Mouse (Mus musculus) inflammation-experienced regulatory T-cells, adult 6 months (primary cell): ENCODE results near the gene Senp2. TPM values are rescaled to one million over a fixed set of nuclear protein-coding genes. Genes with fewer than 3 reads are reported as not detected.
"Not testable (repeated sequence)": the region's sequence is repeated elsewhere in the genome, so short reads cannot be mapped to it uniquely, and the experiment has no call there.

Source experiments
- ATAC-seq: one replicate; pipeline ENCODE4 v1.8.0; 2017
- polyA plus RNA-seq, 3 experiments: library from polyadenylated mRNA; unstranded; fragments of 100-300 nt; shearing (Covaris generic); gene quantifications; one replicate each; pipeline ENCODE4 v1.2.1; 2017

Senp2 gene
- 10 to 100 TPM; 13.8 to 19.4 (median 16.1) TPM for polyA plus RNA-seq

DNA sequence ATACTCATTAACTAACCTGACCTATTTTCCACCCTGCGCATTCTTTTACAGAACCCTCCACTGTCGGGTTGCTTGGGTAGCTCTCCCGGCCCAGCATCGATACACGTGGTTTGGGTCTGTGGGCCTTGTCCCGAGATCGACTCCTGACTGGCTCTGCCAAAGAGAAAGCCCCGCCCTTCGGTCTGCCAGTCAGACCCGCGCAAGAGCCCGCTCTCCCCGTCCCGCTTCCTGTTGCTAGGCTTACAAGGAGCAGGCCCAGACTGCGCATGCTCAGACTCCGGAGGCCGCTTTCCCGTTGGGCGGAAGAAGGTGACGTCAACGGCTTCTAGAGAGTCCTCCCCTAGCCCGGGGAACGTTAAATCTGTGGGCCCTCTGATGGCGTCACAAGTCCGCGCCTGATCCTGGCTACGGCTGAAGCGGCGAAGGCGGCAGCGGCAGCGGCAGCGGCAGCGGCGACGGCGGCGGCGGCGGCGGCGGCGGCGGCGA, at the start of gene Senp2:
Gene Senp2, plus strand, starts transcription at position 386 of the 486 bp plus-strand sequence.
- ATAC-seq: peak; percentile 95

DNA sequence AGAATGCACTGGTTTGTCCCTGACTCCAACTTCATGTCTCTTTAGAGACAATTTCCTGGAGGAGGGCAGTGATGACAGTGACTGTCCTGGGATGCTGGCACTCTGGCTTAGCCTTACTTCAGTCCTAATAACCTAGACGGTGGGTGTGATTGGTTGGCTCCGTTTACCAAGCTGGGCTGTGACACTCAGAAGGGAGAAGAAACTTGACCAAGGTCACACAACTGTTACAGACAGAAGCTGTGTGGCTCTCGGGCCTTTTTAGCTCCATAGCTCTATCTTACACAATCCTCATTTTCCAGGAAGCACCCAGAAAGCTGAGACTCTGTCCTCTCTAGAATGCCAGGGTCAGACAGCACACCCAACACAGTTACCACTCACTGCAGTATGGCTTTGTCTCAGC, 43.7 kb upstream of the Senp2 start:
- no peak for ATAC-seq

DNA sequence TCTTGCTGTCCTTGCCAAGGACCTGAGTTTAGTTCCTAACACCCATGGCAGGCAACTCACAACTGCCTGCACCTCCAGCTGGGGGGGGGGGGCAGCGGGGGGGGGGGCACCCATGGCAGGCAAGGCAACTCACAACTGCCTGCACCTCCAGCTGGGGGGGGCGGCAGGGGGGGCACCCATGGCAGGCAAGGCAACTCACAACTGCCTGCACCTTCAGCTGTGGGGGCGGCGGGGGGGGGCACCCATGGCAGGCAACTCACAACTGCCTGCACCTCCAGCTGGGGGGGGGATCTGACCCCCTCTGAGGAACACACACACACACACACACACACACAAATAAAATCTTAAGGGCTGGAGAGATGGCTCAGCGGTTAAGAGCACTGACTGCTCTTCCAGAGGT, 39.4 kb upstream of the Senp2 start:
- no peak for ATAC-seq

DNA sequence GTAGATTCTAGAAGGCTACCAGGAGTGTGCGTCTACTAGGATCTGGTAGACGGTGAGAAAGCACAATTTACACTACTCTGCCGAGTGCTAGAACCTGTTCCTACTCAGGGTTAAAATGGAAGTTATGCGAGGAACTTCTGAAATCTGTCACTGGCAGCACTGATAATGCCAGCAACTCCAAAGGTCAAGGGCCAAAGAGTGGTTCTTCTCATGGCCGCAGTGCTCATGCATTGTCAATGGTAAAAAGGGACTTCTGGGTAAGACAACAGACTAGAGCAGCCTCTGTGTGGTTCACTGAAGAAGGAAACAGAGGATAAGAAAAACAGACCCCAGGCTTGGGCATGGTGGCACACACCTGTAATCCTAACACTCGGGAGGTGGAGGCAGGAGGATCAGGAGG, 38.7 kb upstream of the Senp2 start:
- ATAC-seq: no peak

DNA sequence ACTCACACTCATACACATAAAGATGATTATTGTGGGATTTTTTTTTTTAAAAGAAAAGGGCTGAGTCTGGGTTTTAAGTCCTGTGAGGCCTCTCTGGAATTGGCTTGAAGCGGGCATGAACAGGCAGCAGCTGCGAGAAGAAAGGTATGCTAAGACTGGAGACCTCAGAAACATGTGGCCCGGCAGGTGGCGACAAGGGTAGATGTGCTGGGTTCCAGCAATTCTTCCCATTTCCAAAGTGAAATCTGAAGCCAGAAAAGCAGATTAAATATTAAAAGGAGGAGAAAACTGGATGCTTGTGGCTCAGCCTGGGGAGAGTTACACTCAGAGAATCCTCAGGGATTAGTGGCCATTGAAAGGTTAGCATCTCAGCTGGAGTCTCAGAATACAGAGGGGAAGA, 37.8 kb upstream of the Senp2 start:
- ATAC-seq: no peak

DNA sequence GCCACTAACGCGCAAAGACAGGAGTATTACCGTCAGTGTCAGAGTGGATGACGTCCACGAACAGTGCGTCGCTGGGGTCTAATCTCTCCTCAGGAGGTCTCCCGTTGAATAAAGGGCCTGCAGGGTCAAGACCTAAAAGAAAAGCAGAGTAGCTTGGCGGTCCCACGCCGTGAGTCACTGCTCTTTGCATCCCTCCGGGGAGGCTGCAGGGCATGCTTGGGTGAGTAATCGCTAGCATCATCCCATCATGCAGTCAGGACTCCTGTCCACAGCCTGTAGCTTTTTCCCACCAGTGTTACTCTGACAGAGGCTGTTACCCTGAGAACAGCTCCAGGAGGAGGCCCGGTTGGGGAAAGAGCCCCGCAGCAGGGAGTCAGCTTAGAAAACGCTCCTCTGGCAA, 33.1 kb upstream of the Senp2 start:
- ATAC-seq: no peak

DNA sequence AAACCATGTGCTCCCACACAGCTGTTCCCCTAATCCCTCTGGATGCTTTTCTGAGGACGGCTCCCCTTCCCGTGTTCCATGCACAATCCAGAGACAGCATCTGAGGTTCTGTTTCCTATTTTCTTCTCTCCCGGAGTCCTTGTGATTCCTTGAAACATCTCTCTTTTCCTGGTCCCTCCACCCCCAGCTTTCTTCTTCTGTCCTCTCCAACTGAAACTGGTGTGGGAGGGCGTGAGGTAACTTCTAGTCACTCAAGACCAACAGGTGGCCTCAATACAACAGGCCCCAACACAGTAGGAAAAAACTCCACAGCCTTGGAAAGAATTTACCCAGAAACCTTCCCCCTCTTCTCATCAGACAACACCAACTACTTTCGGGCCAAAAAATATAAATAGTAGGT, 31.9 kb upstream of the Senp2 start:
- no peak for ATAC-seq

DNA sequence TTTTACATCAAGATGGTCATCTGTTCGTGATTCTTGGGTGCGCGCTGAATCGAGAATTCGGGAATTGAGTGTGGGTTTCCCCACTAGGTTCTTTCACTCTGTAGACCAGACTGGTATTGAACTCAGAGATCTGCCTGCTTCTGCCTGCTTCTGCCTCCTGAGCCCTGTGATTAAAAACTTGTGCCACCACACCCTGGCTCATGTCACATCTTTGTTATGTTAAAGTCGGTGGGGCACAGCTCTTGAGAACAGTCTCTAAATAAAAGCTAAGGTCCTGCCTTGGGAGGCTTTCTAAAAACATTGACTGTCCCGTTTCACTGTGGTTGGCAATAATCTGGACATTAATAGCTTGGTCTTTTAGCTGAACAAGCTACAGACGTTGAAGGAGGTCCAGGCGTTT, 26.1 kb upstream of the Senp2 start:
- no peak for ATAC-seq

DNA sequence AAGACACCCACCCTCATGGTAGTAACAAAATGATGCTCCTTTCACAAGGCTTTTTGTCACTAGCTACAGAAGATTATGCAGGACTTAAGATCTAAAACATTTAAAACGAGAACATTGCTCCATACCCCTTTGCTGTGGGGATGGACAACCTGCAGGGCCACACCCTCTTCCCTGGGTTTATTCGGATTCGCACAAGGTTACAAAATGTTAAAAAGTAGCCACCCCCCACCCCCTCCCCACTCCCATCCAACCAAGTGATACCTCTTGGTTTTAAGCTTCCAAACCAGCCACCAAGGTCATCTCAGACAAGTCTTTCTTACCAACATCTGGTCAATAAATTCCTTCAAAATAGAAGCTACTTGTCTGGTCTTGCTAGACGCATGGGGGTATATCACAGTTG, 25.7 kb upstream of the Senp2 start:
- ATAC-seq: no peak

DNA sequence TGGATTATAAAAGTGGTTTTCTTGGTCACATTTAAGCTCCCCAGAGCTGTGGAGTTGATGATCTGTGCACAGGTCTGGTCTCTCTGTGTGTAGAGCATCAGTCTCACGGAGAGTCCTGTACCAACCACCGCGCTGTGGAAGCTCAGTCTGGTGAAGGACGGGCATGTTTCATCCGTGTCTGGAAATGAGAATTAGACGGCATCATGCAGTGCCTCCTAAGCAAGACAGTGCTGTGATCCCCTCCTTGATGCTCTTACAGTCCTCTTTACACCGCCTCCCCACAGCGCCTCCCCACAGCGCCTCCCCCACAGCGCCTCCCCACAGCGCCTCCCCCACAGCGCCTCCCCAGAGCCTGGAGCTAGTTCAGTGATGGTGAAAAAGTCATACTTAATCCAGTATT, 25.2 kb upstream of the Senp2 start:
- no peak for ATAC-seq

DNA sequence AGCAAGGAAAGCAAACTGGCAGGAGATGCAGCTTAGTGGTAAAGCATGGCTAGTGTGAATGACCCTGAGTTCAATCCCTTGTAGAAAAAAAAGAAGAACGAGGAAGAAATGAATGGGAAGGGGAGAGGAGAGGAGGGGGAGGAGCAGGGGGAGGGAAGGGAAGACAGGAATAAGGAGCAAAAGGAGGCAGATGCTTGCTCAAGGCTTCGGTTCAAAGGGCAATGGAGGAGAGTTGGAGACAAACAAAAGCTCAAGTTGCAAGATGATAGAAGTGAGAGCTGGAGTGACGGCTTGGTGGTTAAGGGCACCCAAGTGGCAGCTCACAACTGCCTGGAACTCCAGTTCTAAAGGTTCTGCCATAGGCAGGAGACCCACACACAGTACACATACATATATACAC, 23.1 kb upstream of the Senp2 start:
- no peak for ATAC-seq

DNA sequence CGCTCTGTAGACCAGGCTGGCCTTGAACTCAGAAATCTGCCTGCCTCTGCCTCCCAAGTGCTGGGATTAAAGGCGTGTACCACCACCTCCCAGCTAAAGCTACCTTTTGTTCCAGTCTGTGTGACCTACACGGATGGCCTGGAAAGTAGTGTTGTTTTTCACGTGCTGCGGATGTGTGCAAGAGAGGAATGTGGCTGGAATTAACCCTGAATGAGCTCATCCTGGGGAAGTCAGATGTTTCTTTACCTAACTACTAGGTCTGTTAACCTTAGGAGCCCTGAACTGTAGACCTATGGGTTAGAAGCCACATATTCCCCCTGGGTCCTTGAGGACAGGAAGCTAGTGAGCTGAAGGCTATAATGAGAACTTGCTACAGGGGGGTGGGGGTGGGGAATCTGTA, 21.3 kb upstream of the Senp2 start:
- no peak for ATAC-seq

DNA sequence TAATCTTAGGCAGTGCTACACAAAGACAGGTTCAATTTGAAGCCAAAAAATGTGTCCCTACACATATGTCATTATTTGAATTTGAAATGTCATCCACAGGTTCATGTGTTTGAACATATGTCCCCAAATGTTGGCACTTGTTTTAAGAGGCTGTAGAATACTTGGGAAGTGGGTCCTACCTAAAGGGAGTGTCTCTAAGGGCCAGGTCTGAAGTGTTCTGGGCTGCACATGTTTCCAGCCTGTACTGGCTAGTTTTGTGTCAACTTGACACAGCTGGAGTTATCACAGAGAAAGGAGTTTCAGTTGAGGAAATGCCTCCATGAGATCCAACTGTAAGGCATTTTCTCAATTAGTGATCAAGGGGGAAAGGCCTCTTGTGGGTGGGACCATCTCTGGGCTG, 18.4 kb upstream of the Senp2 start:
- not testable (repeated sequence) for ATAC-seq

DNA sequence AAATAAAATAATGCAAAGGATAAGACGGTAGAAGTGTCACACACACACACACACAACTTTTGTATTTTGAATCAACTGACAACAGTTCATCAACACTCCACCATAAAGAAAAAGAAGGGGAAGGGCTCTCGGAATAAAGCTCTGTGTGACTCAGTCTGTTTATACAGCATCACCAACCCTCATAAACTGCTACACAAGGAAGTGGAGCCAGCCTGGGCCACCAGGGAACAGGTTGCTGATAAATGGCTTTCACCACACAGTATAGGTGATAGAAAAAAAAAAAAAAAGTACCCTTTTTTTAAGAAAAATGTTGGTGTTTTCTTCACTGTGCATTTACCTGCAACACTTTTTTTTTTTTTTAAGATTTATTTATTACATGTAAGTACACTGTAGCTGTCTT, 17.5 kb upstream of the Senp2 start:
- ATAC-seq: no peak

DNA sequence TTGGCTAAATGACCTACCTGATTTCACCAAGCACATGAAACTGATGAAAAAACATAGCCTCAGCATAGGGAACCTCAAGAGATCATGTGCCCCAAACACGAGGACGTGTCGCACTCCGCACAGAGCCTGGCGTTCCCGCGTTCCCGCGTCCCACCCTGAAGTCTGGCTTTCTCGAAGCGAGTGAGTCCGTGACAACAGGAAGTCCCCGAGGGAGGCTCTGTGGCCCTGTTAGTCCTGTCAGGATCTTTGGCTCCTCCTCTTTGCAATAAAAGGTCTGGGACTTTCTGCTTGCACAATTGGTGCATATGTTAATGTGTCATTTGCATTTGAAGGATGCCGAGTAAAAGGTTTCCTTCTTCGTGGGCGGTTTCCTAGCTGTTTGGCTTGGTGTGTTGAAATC, 14.0 kb upstream of the Senp2 start, which contains the start of gene Liph:
Gene Liph, minus strand, starts transcription at position 360 of the 400 bp plus-strand sequence.
- peak; percentile 54 for ATAC-seq

DNA sequence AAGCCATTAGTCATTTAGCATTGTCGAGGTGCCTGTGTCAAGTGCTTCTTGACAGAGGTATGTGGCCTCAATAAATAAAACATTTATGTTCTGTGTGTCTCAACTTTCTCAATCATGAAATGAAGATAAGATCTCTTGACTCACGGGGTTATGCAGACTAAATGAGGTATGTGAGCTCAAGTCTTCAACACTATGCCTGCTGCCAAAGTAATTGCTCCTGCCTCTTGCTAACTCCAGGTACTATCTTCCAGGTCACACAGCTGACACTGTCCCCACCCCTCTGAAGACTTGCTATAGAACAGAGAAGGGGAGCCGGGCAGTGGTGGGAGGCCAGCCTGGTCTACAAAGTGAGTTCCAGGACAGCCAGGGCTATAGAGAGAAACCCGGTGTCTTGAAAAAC, 12.9 kb upstream of the Senp2 start:
- ATAC-seq: no peak

DNA sequence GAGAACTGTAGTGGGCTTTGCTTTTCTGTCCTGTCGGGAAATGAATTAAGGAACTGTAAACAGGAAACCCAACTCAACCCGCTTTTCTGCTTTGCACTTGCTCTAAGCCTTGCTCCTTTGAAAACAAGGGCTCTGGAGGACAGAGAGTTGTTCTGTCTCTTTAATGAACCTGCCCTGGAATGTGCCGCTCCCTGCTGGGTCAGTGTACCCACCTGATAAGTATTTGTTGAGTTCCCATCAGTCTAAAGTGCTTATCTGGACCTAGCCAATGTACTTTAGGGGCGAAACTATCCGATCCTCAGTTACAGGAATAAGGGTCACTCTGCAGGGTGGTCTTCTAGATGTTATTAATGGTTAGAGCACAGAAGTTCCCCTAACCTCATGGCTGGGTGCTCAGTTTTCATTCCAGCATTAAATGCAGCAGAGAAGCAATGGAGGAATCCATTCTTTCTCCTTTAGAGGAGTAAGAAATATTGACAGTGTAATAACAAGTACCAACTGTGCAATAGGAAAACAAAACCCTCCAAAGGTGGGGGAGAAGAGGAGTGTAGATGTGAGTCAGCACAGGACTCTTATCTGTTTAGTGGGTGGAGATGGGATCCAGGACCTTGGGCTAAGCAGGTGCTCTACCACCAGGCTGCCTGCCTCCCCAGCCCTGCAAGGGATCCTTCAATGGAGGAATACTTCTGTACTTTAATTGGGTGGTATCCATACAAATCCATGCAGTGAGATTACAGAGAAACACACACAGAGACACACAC, 12.2 kb upstream of the Senp2 start:
- no peak for ATAC-seq

DNA sequence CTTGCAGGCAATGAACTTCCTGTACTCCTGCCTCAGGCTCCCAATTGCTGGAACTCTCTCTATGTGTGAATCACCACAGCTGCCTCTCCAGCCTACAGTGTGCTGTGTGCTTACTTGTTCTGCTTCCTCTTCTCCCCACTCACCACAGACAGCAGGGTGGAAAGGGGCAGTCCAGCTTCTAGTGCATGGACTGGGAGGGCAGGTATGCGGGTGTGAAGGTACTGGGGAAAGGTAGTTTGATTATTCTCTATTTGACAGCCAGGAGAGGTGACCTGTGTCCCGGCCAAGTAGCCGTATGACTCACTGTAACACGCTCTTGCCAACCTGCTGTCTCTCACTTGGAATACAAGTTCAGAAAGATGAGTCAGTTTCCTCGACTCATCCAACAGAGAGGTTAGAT, 11.2 kb upstream of the Senp2 start:
- ATAC-seq: no peak

DNA sequence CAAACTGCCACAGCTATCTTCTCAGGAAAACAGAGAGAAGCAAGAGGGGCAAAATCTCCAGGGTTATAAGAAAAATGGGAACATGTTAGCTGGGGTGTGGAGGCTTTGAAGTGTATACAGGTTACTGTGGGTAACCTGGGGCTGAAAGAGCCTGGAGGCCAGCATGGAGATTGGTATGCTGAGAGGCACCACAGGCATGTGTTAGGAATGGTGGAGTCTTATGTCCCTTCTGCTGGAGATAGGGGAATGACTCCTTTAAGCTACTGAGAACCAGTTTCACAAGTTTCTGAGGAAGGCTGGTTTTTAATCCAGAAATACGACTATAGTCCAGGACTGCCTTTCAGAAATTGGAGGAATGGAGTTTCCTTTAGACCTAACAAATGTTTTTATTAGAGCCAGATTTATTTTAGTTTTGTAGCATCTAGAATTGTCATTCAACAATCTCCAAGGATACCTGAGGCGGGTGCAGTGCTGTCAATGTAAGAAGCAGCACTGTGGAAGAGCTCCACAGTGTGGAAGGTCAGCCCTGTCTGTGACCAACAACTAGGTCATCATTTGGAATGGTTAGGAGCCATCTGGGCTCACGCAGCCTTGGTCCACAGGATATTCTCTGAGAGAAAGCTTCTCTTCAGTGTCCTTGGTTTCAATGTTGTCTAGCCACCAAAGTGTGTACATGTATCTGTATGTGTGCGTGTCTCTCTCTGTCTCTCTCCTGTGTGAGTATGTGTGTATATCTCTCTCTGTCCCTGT, 9.2 kb upstream of the Senp2 start:
- ATAC-seq: no peak

DNA sequence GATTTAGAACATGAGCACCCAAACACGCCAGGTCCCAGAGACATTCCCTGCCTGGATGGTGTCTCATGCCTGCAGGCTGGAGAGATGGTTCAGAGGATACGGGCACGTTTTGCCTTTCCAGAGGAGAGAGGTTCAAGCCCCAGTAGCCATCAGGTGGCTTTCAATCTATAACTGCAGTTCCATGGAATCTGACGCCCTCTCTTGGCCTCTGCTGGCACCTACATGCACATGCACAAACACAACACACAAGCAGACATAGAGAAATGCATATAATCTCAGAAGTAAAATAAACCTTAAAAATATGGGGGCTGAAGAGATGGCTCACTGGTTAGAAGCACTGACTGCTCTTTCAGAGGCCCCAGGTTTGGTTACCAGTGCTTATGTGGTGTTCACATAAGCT, 8.1 kb upstream of the Senp2 start:
- no peak for ATAC-seq

DNA sequence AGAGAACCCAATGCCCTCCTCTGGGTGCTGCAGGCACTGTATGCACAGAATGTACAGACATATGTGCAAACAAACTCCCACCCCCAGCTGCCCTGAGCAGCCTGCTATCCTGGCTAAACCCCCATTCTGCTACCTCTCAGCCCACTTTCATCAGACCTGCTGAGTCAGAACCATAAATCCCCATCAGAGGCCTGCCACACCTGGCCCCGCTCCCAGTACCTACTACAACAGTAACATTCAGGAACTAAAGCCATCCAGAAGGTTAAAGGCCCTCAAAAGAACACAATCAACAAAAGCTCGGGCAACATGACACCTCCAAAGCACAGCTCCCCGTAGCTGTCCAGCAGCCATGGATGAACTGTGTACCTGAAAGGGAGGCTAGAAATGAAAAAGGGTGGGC, 7.7 kb upstream of the Senp2 start:
- ATAC-seq: no peak

DNA sequence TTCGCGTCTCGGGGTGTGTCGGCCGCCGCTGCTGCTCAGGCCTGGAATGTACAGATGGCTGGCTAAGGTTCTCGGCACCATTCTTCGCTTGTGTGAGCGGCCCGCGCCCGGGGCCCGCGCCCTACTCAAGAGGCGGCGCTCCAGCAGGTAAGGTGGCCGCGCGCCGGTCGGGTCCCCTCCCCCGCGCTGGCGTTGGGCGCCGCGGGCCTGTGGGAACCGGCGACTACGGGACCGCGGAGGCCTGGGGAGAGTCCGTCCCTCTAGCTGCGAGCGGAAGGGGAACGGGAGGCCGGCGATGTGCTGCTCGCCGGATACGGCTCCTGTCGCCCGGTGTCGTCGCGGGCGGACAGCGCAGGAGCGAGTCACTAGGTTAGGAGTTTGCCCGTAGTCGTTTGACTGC, 312 bp downstream of the Senp2 start:
- ATAC-seq: peak; percentile 33

DNA sequence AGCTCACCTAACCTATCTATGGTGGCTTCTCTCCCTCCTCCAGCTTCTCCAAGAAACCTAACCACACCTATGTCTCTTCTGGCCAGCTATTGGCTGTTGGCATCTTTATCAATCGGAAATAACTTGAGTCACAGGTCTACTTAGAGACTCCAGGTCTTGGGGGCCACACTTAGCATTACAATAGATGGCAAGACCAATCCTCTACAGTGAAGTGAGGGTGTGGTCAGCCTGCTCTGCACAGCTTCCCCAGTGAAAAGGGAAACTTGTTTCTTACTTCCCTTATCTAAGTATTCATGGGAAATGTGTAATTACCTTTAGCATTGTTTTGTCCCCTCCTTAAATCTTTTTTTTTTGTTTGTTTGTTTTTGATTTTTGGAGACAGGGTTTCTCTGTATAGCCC, 6.3 kb downstream of the Senp2 start:
- ATAC-seq: no peak

DNA sequence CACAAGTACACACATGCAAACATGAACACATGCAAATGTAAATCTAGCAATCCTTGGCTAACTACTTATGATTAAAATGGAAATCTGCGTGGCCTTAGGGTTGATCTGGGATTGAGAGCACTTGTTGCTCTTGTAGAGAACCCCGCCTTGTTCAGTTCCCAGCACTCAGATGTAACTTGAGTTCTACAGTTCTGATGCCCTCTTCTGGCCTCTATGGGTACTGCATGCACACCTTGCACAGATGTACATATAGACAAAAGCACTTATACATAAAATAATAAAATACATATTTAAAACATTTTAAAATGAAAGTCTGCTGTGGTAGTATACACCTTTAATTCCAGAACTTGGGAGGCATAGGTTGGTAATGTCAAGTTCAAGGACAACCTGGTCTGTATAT, 12.8 kb downstream of the Senp2 start:
- ATAC-seq: no peak
